Mouse (Mus musculus): ENCODE measurements around the gene Lipc.

The Lipc gene

GRCm38 (mm10) chr9:70952126-70952525, at the start of gene Lipc:
Lipc (minus strand) TSS chr9:70952226.
- in situ Hi-C loops (cut with MboI, MseI) = no loop called here

DNA sequence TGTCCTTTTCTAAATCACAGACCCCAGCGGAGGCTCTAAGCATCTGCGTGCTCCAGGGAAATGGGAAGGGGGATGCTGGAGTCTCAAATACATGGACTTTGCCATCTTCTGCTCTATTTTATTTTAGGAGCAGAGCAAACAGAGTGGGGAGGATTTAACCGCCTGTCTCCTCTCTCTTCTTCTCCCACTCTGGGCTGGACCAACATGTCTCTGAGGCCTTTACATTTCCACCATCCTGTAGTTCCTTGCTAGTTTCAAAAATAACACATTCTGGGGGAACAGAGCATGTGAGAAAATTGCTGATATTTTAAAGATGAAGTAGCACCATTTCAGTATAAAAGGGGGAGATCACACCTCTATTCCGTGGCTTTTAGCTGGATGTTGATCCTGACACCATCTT, 47.1 kb upstream of the Lipc start:
- in situ Hi-C loops (cut with MboI, MseI) = no loop called here

DNA sequence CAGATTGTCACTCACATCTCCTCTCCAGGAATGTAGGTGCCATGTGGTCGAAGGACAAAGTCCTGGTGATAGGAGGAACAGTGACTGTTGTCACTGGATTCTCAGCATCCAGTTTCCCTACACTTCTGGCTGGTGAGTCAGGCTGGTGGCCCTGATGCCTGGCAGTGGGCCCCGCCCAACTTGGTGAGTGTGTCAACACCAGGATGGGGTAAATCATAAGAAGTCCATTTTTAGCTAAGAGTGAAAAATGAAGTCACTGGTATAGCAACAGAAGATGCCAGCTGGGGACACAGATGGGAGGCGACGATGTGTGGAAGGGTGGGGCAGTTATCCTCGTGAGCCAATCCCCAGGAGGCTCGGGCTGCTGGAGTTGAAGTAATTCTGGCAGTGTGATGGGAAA, 46.7 kb upstream of the Lipc start:
- in situ Hi-C loops (cut with MboI, MseI) = no loop called here

DNA sequence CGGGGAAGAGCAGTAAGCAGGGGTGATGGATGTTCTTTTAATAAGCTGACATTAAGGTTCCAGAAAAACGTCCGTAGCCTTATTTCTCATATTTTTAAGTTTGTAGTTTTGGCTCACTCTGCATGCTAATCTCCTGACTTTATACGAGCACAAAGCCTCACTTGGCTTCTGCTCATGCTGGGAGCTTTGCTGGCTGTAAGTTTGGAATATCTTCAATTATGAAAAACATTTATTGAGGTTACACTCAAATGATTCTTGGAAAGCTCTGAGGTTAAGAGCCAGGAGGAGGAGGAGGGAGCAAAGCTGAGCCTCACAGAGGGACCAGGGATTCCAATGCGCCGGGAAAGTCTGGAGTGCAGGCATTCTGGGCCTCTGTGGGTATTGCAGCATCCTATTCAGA, 41.3 kb upstream of the Lipc start:
- in situ Hi-C loops (cut with MboI, MseI) = no loop called here

DNA sequence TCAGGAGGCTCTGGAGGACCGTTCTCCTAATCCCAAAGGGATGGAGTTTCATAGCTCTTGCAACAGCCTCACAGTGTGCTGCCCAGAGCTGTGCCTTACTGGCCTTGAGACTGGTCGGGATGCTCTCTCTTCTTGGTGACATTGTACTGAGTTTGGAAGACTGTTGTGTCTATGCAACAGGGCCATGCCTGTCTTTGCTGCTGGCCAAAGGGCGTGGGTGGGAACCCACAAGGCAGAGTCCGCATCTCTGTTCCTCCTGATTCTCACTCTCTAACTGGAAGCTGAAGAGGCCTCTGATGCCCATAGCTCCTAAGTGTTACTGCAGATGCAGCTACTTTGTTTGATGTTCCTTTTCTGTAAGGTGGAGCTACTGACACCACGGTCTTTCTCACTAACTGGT, 39.4 kb upstream of the Lipc start:
- in situ Hi-C loops (cut with MboI, MseI) = no loop called here

- in situ Hi-C loops (cut with MboI, MseI) = no loop called here
These were observed 35.2 kb upstream of the Lipc start for GRCm38 (mm10) chr9:70987210-70987609.

- in situ Hi-C loops (cut with MboI, MseI) = no loop called here
These were observed 31.0 kb upstream of the Lipc start for GRCm38 (mm10) chr9:70982991-70983480.

DNA sequence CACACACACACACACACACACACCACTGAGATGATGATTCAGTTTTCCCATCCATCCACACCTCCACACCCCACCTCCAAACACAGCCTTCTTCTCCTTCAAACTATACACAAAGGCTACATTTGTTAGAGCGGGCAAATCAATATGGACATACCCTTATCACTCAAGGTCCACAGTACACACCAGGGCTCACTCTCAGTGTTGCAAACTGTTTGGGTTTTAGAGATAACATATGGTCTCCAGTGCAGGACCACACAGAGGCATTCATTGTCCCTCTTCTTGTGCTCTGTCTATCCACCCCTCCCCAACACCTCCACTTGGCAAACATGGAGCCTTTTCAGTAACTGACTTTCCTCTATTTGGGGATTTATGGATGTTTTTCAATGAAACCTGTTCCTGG, 29.7 kb upstream of the Lipc start:
- in situ Hi-C loops (cut with MboI, MseI) = no loop called here

- in situ Hi-C loops (cut with MboI, MseI) = no loop called here
These were observed 27.6 kb upstream of the Lipc start for GRCm38 (mm10) chr9:70979641-70980040.

DNA sequence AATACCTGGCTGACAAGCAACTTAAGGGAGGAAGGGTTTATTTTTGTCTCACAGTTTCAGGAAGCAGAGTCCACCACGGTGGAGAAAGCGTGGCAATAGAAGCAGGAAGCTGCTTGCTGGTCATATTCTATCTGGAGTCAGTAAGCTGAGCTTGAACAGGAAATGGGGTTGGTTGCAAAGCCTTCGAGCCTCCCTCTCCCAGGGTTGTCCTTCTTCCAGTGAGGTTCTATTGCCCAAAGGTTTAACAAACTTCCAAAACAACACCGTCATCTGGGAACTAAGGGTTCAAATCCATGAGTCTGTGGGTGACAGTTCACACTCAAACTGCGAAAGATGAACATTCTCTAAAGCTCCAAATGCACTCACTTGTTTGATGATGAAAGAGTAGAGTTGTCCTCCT, 27.1 kb upstream of the Lipc start:
- in situ Hi-C loops (cut with MboI, MseI) = no loop called here

DNA sequence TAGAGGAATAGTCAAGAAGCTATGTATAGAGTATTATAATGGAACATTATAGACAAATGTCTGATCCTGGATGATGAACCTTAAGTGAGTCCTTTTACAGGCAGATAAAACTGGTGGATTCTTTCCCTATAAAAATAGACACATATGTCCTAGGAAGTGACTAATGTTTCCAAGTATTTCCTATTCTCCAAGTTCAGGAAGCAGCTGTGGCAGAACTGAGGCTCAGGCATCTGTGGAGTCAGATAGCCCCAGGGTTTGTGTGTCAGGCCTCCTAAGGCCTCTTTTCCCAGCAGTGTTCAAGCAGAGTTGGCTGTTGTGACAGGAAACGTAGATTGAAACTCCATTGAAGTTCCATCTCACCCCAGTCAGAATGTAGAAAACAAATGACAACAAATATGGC, 25.4 kb upstream of the Lipc start:
- in situ Hi-C loops (cut with MboI, MseI) = no loop called here

DNA sequence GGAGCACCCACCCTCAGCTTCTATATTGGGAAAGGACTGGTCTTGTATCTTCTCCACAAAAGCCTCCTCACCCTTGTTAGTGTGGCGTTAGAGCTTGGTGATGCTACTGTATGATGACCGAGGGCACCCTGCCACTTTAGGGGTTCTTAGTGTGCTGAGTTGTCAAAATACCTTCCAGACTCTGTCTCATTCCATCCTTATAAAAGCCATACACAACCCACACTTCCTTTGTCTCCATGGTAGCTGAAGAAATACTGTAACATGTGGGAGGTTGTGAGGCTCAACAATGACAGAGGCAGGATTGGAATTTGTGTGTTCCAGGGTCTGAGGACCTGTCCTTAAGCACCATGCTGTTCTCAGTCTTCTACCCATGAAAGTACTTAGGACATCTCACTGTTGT, 23.9 kb upstream of the Lipc start:
- in situ Hi-C loops (cut with MboI, MseI) = no loop called here

GRCm38 (mm10) chr9:70973286-70973685, 21.3 kb upstream of the Lipc start:
- in situ Hi-C loops (cut with MboI, MseI) = no loop called here

DNA sequence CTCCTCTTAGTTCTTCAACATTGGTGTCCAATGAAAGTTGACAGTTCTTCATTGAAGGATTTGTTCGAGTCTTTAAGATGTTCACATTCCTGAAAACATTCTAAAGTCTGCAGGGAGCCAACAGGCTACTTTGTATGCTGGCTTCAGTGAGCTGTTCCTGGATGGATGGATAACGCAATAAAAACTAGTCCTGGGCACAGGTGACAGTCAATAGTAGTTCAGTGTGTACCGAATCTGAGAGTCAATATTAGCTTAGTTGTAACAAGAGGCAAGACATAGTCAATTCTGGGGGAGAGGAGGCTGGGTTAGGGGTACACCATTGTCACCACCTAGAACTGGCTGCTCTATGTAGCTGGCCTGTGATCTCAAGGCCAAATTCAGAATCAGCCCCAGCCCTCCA, 17.2 kb upstream of the Lipc start:
- in situ Hi-C loops (cut with MboI, MseI) = no loop called here

DNA sequence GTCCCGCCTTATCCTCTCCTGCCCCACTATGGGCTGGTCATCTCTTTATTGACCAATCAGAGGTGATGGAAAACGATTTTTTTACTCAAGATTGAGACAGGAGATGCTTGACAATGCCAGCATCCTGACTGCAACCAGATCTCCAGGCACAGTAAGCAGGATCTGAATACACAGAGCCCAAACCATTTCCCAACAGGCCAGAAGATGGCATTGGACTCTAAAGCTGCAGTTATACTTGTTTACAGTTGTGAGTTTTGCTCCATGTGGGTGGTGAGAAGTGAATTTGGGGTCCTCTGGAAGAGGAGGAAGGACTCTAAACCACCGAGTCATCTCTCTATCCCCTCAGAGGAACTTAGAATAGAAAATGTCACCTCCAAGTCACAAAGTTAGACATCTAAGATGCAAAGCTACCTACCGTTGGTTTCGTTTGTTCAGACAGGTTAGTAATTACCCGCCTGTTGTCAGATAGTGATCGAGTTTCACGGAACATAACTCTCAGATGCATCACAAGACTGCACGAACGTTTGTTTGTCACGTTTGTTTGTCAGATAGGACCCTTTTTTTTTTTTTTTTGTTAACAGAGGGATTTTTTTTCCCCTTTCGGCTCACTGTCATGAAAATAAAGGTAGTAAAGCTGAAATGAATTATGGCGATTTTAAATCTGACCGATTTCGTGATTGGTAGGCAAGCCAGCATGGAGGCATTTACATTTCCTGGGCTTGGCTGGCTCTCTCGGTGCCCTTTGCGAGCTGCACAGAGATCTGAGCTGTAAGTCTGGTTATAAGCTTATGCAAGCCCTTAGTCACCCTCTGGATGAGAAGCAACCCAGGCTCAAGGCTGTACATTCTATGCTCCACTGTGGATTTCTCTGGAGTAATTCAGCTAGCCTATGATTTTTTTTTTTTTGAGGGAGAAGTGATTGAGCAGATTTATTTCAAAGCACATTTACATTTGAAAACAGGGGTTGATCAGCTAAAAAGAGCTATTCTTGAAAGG, 14.3 kb upstream of the Lipc start:
- in situ Hi-C loops (cut with MboI, MseI) = no loop called here

- in situ Hi-C loops (cut with MboI, MseI) = no loop called here
These were observed 13.4 kb upstream of the Lipc start for GRCm38 (mm10) chr9:70965422-70965821.

- in situ Hi-C loops (cut with MboI, MseI) = no loop called here
These were observed 13.0 kb upstream of the Lipc start for GRCm38 (mm10) chr9:70965011-70965410.

DNA sequence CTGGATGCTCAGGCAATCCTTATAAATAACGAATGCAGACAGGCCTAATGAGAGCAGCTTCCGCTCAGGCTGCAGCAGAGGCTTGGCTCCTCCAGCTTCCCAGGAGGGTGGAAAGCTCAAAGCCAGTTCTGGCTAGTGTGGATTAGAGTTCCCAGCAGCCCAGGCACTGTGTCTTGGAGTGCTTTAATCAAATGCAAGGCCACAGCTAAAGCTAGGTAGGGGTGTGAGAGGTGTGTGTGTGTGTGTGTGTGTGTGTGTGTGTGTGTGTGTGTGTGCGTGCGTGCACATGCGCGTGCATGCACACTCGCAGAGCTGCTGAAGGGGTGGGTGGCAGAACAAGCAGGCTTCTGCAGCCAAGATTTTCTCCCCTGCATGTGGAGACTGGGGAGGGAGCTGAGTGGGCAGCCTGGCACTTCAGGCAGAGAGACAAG, 11.4 kb upstream of the Lipc start:
- in situ Hi-C loops (cut with MboI, MseI) = no loop called here

- in situ Hi-C loops (cut with MboI, MseI) = no loop called here
These were observed 10.9 kb upstream of the Lipc start for GRCm38 (mm10) chr9:70962781-70963455.

DNA sequence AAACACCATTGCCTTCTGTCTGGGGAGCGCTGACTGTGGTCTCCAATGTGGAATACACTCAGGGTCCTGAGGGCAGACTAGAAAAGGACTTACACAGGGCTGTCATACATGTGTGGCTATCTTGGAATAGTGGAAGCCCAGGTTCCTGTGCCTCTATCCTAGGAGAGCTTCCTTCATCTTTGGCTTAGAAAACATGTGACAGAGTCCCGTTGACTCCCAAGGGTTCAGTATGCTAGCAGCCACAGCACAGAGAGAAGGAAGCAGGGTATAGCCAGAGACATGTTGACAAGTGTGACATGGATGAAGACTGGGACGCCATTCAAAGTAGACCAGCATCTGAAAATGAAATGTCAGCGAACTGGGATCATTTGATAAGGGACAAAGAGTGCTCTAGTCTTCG, 8.3 kb upstream of the Lipc start:
- in situ Hi-C loops (cut with MboI, MseI) = no loop called here

DNA sequence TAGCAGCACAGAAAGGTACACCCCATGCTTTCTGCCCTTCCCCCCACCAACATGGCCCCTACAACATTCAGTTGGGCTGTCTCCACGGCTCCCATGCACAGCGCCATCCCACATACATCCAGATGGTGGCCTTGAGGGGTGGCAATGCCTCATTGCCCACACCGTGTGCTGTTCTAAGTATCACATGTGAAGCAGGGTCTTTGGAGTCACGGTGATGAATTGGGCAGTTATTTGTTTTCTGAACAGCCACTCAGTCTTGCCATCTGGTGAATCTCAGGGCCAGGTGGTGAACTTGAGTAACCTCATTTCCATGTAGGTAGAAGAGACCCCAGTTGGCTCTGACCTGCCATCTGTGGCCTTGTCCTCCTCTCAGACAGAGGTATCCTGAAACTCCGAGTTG, 7.8 kb upstream of the Lipc start:
- in situ Hi-C loops (cut with MboI, MseI) = no loop called here

DNA sequence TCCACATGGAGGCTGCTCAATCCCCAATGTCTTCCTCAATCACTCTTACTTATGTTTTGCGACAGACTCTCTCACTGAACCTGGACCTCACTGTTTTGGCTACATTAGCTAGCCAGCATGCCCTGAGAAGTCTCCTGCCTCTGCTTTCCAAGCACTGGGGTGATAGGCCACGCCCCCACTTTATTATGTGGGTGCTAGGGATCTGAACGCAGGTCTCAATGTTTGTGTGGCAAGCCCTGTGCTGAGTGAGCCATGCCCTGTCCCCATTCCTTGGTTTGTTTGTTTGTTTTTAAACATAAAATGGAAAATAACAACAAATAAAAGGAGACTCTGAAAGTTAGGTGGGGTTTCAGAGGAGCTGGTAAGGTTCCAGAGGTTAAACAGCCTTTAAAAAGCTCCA, 7.4 kb upstream of the Lipc start:
- in situ Hi-C loops (cut with MboI, MseI) = no loop called here

DNA sequence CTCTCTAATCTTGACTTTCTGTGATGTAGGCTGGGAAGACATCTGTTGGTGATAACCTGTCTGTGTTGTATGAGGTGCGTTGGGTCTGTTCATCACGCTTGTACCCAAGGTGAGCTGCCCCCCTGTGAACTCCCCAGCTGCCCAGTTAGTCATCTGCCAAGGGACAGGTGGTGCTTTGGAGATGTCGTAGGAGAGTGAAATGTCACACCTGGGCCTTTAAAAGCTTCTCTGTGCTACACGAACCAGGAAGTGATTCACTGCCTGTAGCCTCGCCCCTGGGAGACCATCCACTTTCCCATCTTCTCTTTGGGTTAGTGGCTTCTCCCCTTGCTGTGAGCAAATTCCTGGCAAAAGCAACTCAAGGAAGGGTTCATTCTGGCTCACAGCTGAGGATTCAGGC, 6.4 kb upstream of the Lipc start:
- in situ Hi-C loops (cut with MboI, MseI) = no loop called here

Data from T-helper 17 cell (primary cell).